In genomic region chr5:3732846-3733245, GRCm38 (mm10) we compare ENCODE assay signal across 6 mouse cellular contexts.
DNase-seq lines count a peak whose midpoint lies in the region; TF ChIP-seq lines count a peak whose summit lies in the region.
"Not testable (repeated sequence)": the region's sequence is repeated elsewhere in the genome, so short reads cannot be mapped to it uniquely, and the experiment has no call there.

No protein-coding gene starts in this region.

- not testable (repeated sequence) for TF ChIP-seq CTCF in heart, adult 2 months (IDR thresholded peaks at IDR 0.05)

- not testable (repeated sequence) for H3K79me2 ChIP-seq in heart, adult 2 months (replicated peaks; ENCODE audit: control insufficient read depth, insufficient read depth, low read length)

- intact Hi-C loops in heart, adult 2 months (cut with DNase I), result loop anchor here (2.0 kb wide), 1 partner anchor 70 kb away; the partner anchor contains the start of genes Ankib1 and Krit1

- TF ChIP-seq EP300 in heart, adult 2 months (IDR thresholded peaks at IDR 0.05; ENCODE audit: insufficient read depth, low read depth, low read length), result not testable (repeated sequence)

- H3K9ac ChIP-seq in heart, adult 2 months (ENCODE audit: low read depth, low read length), result not testable (repeated sequence)

- not testable (repeated sequence) for H3K27me3 ChIP-seq in heart, adult 2 months (ENCODE audit: control insufficient read depth, insufficient read depth, low read length)

- H3K4me3 ChIP-seq in heart, adult 2 months, result peak overlapping the region; percentile 2; the same call in 1 of the 2 replicates

- DNase-seq in adrenal gland, adult 2 months, result peak; percentile 18
- peak; percentile 16 for DNase-seq in cerebellum, adult 8-10 months
- DNase-seq in cerebellum, postnatal 14 days, result peak; percentile 44 to 50
- DNase-seq in heart, adult 2 months, result not testable (repeated sequence)
- peak; percentile 12 for DNase-seq in kidney, postnatal 10 days
- peak; percentile 2 for DNase-seq in lung, postnatal 10 days

- not testable (repeated sequence) for TF ChIP-seq POLR2A in heart, adult 2 months (IDR thresholded peaks at IDR 0.05; ENCODE audit: insufficient read depth, low read depth, low read length)

- H3K27ac ChIP-seq in heart, adult 2 months, result peak overlapping the region; percentile 36; the same call in 1 of the 2 replicates

- 98% methylated on average over 24 of the region's 24 CpGs for WGBS in heart, adult 2 months

- H3K36me3 ChIP-seq in heart, adult 2 months (ENCODE audit: control insufficient read depth, insufficient read depth, low read length), result not testable (repeated sequence)

- not testable (repeated sequence) for H3K4me1 ChIP-seq in heart, adult 2 months (ENCODE audit: control insufficient read depth, insufficient read depth, low read length)
